Mouse (Mus musculus) spleen, adult 12 weeks (tissue): Measurements from ENCODE around the gene Pou4f1.
"Not testable (repeated sequence)": the region's sequence is repeated elsewhere in the genome, so short reads cannot be mapped to it uniquely, and the experiment has no call there.

ENCODE experiments used
- DNase-seq: peaks from one replicate; pipeline ENCODE4 v3.0.0; 2022; ENCODE audit warnings: low spot score

Pou4f1 gene

GRCm38 (mm10) chr14:104467966-104468622 is at the start of gene Pou4f1:
Gene Pou4f1, minus strand, starts transcription at chr14:104467999.
- DNase-seq: no peak

GRCm38 (mm10) chr14:104511664-104512063 is 43.9 kb upstream of the Pou4f1 start:
- no peak for DNase-seq

- not testable (repeated sequence) for DNase-seq
Observed at GRCm38 (mm10) chr14:104502761-104503160, 35.0 kb upstream of the Pou4f1 start.

- no peak for DNase-seq
Observed at GRCm38 (mm10) chr14:104479751-104480150, 12.0 kb upstream of the Pou4f1 start.

- no peak for DNase-seq
Observed at GRCm38 (mm10) chr14:104478593-104478992, 10.8 kb upstream of the Pou4f1 start.

GRCm38 (mm10) chr14:104477616-104478015 is 9.8 kb upstream of the Pou4f1 start:
- DNase-seq: no peak

GRCm38 (mm10) chr14:104475438-104475837 is 7.6 kb upstream of the Pou4f1 start:
- no peak for DNase-seq

GRCm38 (mm10) chr14:104468623-104468970 is 798 bp upstream of the Pou4f1 start:
- DNase-seq: no peak

- DNase-seq: no peak
Observed at GRCm38 (mm10) chr14:104467133-104467965, 450 bp downstream of the Pou4f1 start.

- no peak for DNase-seq
Observed at GRCm38 (mm10) chr14:104466557-104466956, 1.2 kb downstream of the Pou4f1 start.

- DNase-seq: no peak
Observed at GRCm38 (mm10) chr14:104465483-104466235, 2.1 kb downstream of the Pou4f1 start.

GRCm38 (mm10) chr14:104464841-104465240 is 3.0 kb downstream of the Pou4f1 start:
- no peak for DNase-seq

- DNase-seq: no peak
Observed at GRCm38 (mm10) chr14:104463631-104464250, 4.1 kb downstream of the Pou4f1 start.

- DNase-seq: no peak
Observed at GRCm38 (mm10) chr14:104461286-104462240, 6.2 kb downstream of the Pou4f1 start.

GRCm38 (mm10) chr14:104460325-104461285 is 7.2 kb downstream of the Pou4f1 start:
- DNase-seq: no peak

- no peak for DNase-seq
Observed at GRCm38 (mm10) chr14:104459513-104460111, 8.2 kb downstream of the Pou4f1 start.

- no peak for DNase-seq
Observed at GRCm38 (mm10) chr14:104458728-104459512, 8.9 kb downstream of the Pou4f1 start.

- DNase-seq: no peak
Observed at GRCm38 (mm10) chr14:104457966-104458710, 9.7 kb downstream of the Pou4f1 start.
